Mouse (Mus musculus): ENCODE data around the gene Fam167b. TPM values are rescaled to one million over a fixed set of nuclear protein-coding genes. Genes with fewer than 3 reads are reported as not detected.

Gene Fam167b
- total RNA-seq (2021) = 10 to 100 TPM; 28.2 to 31.4 TPM
- long read RNA-seq, experiment 1, partial matches to known transcripts = 0 of 1 reads
- long read RNA-seq, experiment 1, other reads (novel, unspliced or antisense) = 0 of 1 reads
- long read RNA-seq, experiment 2, transcript Fam167b-201 (2 exons, 913 nt) = major isoform, 12 of 16 reads
- long read RNA-seq, experiment 2, partial matches to known transcripts = 0 of 16 reads
- long read RNA-seq, experiment 2, other reads (novel, unspliced or antisense) = 4 of 16 reads

GRCm38 (mm10) chr4:129578466-129578865, at the start of gene Fam167b:
Fam167b (minus strand) TSS chr4:129578549.
- no peak for DNase-seq (ENCODE audit: low spot score in 2 of 2)

GRCm38 (mm10) chr4:129626035-129626434, 47.7 kb upstream of the Fam167b start:
- DNase-seq (ENCODE audit: low spot score in 2 of 2) = no peak

- DNase-seq (ENCODE audit: low spot score in 2 of 2) = no peak
Measured at GRCm38 (mm10) chr4:129625496-129625895, 47.1 kb upstream of the Fam167b start.

GRCm38 (mm10) chr4:129625029-129625370, 46.7 kb upstream of the Fam167b start:
- DNase-seq (ENCODE audit: low spot score in 2 of 2) = no peak

GRCm38 (mm10) chr4:129624281-129625028, 46.1 kb upstream of the Fam167b start:
- DNase-seq (ENCODE audit: low spot score in 2 of 2) = peak; percentile 68 to 71

- peak in 1 of 2 experiments; percentile 42 for DNase-seq (ENCODE audit: low spot score in 2 of 2)
Measured at GRCm38 (mm10) chr4:129623681-129624091, 45.3 kb upstream of the Fam167b start, which contains the start of gene Ccdc28b. Ccdc28b (minus strand) TSS chr4:129623947.

GRCm38 (mm10) chr4:129622803-129623535, 44.6 kb upstream of the Fam167b start:
- no peak for DNase-seq (ENCODE audit: low spot score in 2 of 2)

GRCm38 (mm10) chr4:129622120-129622802, 43.9 kb upstream of the Fam167b start:
- DNase-seq (ENCODE audit: low spot score in 2 of 2) = no peak

- no peak for DNase-seq (ENCODE audit: low spot score in 2 of 2)
Measured at GRCm38 (mm10) chr4:129621283-129621841, 43.0 kb upstream of the Fam167b start.

- DNase-seq (ENCODE audit: low spot score in 2 of 2) = no peak
Measured at GRCm38 (mm10) chr4:129620419-129621282, 42.3 kb upstream of the Fam167b start.

GRCm38 (mm10) chr4:129618786-129619691, 40.7 kb upstream of the Fam167b start, which contains the start of gene Iqcc:
Iqcc (minus strand) TSS chr4:129619099.
- DNase-seq (ENCODE audit: low spot score in 2 of 2) = peak; percentile 93

- DNase-seq (ENCODE audit: low spot score in 2 of 2) = no peak
Measured at GRCm38 (mm10) chr4:129618031-129618430, 39.7 kb upstream of the Fam167b start.

GRCm38 (mm10) chr4:129617121-129617641, 38.8 kb upstream of the Fam167b start:
- DNase-seq (ENCODE audit: low spot score in 2 of 2) = no peak

- DNase-seq (ENCODE audit: low spot score in 2 of 2) = no peak
Measured at GRCm38 (mm10) chr4:129616631-129617030, 38.3 kb upstream of the Fam167b start.

GRCm38 (mm10) chr4:129615801-129616290, 37.5 kb upstream of the Fam167b start:
- no peak for DNase-seq (ENCODE audit: low spot score in 2 of 2)

- no peak for DNase-seq (ENCODE audit: low spot score in 2 of 2)
Measured at GRCm38 (mm10) chr4:129614093-129614492, 35.7 kb upstream of the Fam167b start, which contains the start of gene Dcdc2b. Dcdc2b (minus strand) TSS chr4:129614257.

- DNase-seq (ENCODE audit: low spot score in 2 of 2) = no peak
Measured at GRCm38 (mm10) chr4:129610472-129610871, 32.1 kb upstream of the Fam167b start.

- no peak for DNase-seq (ENCODE audit: low spot score in 2 of 2)
Measured at GRCm38 (mm10) chr4:129610026-129610425, 31.7 kb upstream of the Fam167b start.

Data from adrenal gland, adult 18-20 months (tissue).